Mouse (Mus musculus): ENCODE data around the gene Slc9a9. TPM values are rescaled to one million over a fixed set of nuclear protein-coding genes. Genes with fewer than 3 reads are reported as not detected.
A peak's percentile ranks its signal among the peaks of the same experiment; 100 is the strongest.

Gene Slc9a9
- polyA plus RNA-seq, 1 experiment, result 0.69 TPM

- H3K9me3 ChIP-seq, result peaks cover 20% of the 10 kb centered on the region
- H3K4me3 ChIP-seq (replicated peaks), result no peak overlapping the region
- no peaks in the 10 kb centered on the region for H3K36me3 ChIP-seq (replicated peaks; ENCODE audit: low read length)
- H3K4me1 ChIP-seq, result peaks cover 18% of the 10 kb centered on the region
- TF ChIP-seq FLI1 (IDR thresholded peaks at IDR 0.05; ENCODE audit: low read length) (no peak), GATA1 (IDR thresholded peaks at IDR 0.05; ENCODE audit: borderline replicate concordance, low read length) (no peak)
- peaks cover 49% of the 10 kb centered on the region for H3K27me3 ChIP-seq (replicated peaks)
These were observed 323.9 kb downstream of the Slc9a9 start for GRCm38 (mm10) chr9:94993575-94993974.

GRCm38 (mm10) chr9:95020136-95020706 is 350.5 kb downstream of the Slc9a9 start:
- TF ChIP-seq GATA1 (IDR thresholded peaks at IDR 0.05; ENCODE audit: borderline replicate concordance, low read length) (no peak), FLI1 (IDR thresholded peaks at IDR 0.05; ENCODE audit: low read length) (no peak)
- H3K4me1 ChIP-seq, result no peaks in the 10 kb centered on the region

GRCm38 (mm10) chr9:95034140-95034970 is 364.6 kb downstream of the Slc9a9 start:
- H3K27me3 ChIP-seq (replicated peaks), result no peaks in the 10 kb centered on the region
- no peak overlapping the region for H3K4me3 ChIP-seq (replicated peaks)
- no peaks in the 10 kb centered on the region for H3K36me3 ChIP-seq (replicated peaks; ENCODE audit: low read length)
- no peaks in the 10 kb centered on the region for H3K4me1 ChIP-seq
- peaks cover 6% of the 10 kb centered on the region for H3K9me3 ChIP-seq
- TF ChIP-seq GATA1 (IDR thresholded peaks at IDR 0.05; ENCODE audit: borderline replicate concordance, low read length), result no peak
- no peak for TF ChIP-seq FLI1 (IDR thresholded peaks at IDR 0.05; ENCODE audit: low read length)

More at GRCm38 (mm10) chr9:95020136-95020706, 350.5 kb downstream of the Slc9a9 start:
- no peak overlapping the region for H3K4me3 ChIP-seq (replicated peaks)
- H3K36me3 ChIP-seq (replicated peaks; ENCODE audit: low read length), result peaks cover 5% of the 10 kb centered on the region
- H3K9me3 ChIP-seq, result peaks cover 11% of the 10 kb centered on the region; the same call in 1 of the 2 replicates
- H3K27me3 ChIP-seq (replicated peaks), result peaks cover 6% of the 10 kb centered on the region

DNA sequence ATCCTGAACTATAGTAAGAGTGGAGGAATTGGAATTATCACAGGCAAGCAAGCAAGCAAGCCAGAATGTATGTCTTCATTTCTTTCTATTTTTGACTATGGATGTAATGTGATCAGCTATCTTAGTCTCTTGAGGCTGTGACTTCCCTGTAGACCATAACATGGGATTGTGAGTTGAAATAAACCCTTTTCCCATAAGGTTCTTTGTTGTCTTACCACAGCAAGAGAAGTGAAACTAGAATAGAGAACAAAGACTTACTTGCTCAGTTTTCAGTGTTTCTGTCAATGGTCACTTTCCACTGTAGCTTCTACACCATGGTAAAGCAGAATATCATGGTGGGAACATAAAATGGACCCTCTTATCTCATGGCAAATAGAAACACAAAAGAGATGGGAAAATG is 366.5 kb downstream of the Slc9a9 start:
- no peak overlapping the region for H3K4me3 ChIP-seq (replicated peaks)
- no peaks in the 10 kb centered on the region for H3K27me3 ChIP-seq (replicated peaks)
- peaks cover 6% of the 10 kb centered on the region for H3K9me3 ChIP-seq
- no peaks in the 10 kb centered on the region for H3K36me3 ChIP-seq (replicated peaks; ENCODE audit: low read length)
- TF ChIP-seq FLI1 (IDR thresholded peaks at IDR 0.05; ENCODE audit: low read length) (no peak), GATA1 (IDR thresholded peaks at IDR 0.05; ENCODE audit: borderline replicate concordance, low read length) (no peak)
- no peaks in the 10 kb centered on the region for H3K4me1 ChIP-seq

GRCm38 (mm10) chr9:95042420-95042819 is 372.7 kb downstream of the Slc9a9 start:
- Histone ChIP-seq H3K9me3 (no peaks in the 10 kb centered on the region; the same call in 1 of the 2 replicates), H3K36me3 (replicated peaks; ENCODE audit: low read length) (no peaks in the 10 kb centered on the region), H3K4me3 (replicated peaks) (no peak overlapping the region), H3K27me3 (replicated peaks) (peaks cover 2% of the 10 kb centered on the region), H3K4me1 (no peaks in the 10 kb centered on the region)
- TF ChIP-seq GATA1 (IDR thresholded peaks at IDR 0.05; ENCODE audit: borderline replicate concordance, low read length) (no peak), FLI1 (IDR thresholded peaks at IDR 0.05; ENCODE audit: low read length) (no peak)

DNA sequence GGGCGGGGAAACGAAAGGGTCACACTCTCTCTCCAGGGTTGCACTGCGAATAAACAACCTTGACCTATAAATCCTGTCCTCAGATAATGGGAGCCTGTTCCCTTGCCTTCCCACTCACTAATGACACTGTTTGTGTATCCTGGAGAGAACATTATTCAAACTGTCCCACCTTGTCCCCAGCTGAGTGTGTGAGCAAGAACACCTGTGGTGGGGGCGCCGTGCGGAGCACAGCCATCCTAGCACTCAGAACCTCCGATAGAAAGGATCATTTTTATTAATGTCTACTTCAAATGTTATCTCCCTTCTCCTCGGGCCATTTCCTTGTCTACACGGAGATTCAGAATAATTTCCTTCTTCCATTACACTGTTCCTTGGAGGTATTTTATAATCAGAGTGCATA is 382.5 kb downstream of the Slc9a9 start:
- TF ChIP-seq FLI1 (IDR thresholded peaks at IDR 0.05; ENCODE audit: low read length) (no peak), GATA1 (IDR thresholded peaks at IDR 0.05; ENCODE audit: borderline replicate concordance, low read length) (no peak)
- H3K27me3 ChIP-seq (replicated peaks), result peaks cover 10% of the 10 kb centered on the region
- H3K36me3 ChIP-seq (replicated peaks; ENCODE audit: low read length), result no peaks in the 10 kb centered on the region
- H3K4me3 ChIP-seq (replicated peaks), result no peak overlapping the region
- peaks cover 8% of the 10 kb centered on the region for H3K4me1 ChIP-seq
- H3K9me3 ChIP-seq, result no peaks in the 10 kb centered on the region

DNA sequence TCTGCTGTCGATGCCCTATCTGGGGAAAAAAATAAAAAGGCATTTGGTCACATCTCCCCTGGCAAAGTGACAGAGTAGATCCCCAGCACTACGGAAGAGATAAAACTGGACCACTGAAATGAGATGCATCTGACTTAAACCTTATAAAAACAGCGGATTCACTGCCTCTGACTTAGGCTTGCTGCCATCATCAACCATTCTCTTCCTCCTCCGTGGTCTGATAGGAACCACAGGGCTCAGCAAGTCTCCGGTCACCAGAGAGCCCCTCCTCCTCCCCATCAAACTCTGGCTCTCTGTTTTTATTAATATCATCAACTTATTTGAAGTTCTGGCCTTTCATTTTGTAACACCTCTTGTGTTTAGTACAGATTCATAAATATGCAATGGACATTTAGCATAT is 383.5 kb downstream of the Slc9a9 start:
- peaks cover 8% of the 10 kb centered on the region for H3K4me1 ChIP-seq
- no peaks in the 10 kb centered on the region for H3K36me3 ChIP-seq (replicated peaks; ENCODE audit: low read length)
- H3K4me3 ChIP-seq (replicated peaks), result peak overlapping the region; percentile 42
- H3K9me3 ChIP-seq, result no peaks in the 10 kb centered on the region
- TF ChIP-seq FLI1 (IDR thresholded peaks at IDR 0.05; ENCODE audit: low read length), result no peak
- no peak for TF ChIP-seq GATA1 (IDR thresholded peaks at IDR 0.05; ENCODE audit: borderline replicate concordance, low read length)
- H3K27me3 ChIP-seq (replicated peaks), result peaks cover 10% of the 10 kb centered on the region

DNA sequence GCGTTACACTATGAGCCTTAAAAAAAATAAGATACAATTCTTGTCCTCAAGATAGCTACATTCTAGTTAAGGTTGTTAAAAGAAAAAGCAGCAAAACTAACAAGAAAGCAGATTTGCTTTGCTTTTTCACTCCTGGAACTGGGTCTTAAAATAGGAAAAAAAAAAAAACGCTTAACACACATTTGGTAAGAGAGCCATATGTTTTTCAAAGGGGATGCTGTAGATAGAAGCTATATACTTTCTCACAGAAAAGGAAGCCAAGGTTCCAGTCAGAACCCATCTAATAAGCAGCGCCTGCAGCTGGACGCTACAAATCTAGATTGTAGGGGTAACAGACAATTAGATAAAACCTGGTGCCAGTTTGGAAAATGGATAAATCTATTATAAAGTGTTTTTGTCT is 386.1 kb downstream of the Slc9a9 start:
- Histone ChIP-seq H3K4me1 (peaks cover 8% of the 10 kb centered on the region), H3K27me3 (replicated peaks) (peaks cover 10% of the 10 kb centered on the region), H3K4me3 (replicated peaks) (no peak overlapping the region), H3K9me3 (no peaks in the 10 kb centered on the region), H3K36me3 (replicated peaks; ENCODE audit: low read length) (no peaks in the 10 kb centered on the region)
- TF ChIP-seq FLI1 (IDR thresholded peaks at IDR 0.05; ENCODE audit: low read length) (no peak), GATA1 (IDR thresholded peaks at IDR 0.05; ENCODE audit: borderline replicate concordance, low read length) (no peak)

GRCm38 (mm10) chr9:95060702-95061101 is 391.0 kb downstream of the Slc9a9 start:
- no peak for TF ChIP-seq GATA1 (IDR thresholded peaks at IDR 0.05; ENCODE audit: borderline replicate concordance, low read length)
- no peak for TF ChIP-seq FLI1 (IDR thresholded peaks at IDR 0.05; ENCODE audit: low read length)
- Histone ChIP-seq H3K4me3 (replicated peaks) (no peak overlapping the region), H3K9me3 (peaks cover 7% of the 10 kb centered on the region), H3K36me3 (replicated peaks; ENCODE audit: low read length) (no peaks in the 10 kb centered on the region), H3K27me3 (replicated peaks) (no peaks in the 10 kb centered on the region), H3K4me1 (no peaks in the 10 kb centered on the region)

GRCm38 (mm10) chr9:95067037-95067436 is 397.3 kb downstream of the Slc9a9 start:
- Histone ChIP-seq H3K36me3 (replicated peaks; ENCODE audit: low read length) (peaks cover 2% of the 10 kb centered on the region), H3K27me3 (replicated peaks) (peaks cover 2% of the 10 kb centered on the region), H3K4me3 (replicated peaks) (no peak overlapping the region), H3K4me1 (no peaks in the 10 kb centered on the region), H3K9me3 (peaks cover 21% of the 10 kb centered on the region)
- TF ChIP-seq FLI1 (IDR thresholded peaks at IDR 0.05; ENCODE audit: low read length) (no peak), GATA1 (IDR thresholded peaks at IDR 0.05; ENCODE audit: borderline replicate concordance, low read length) (no peak)

Data from megakaryocyte, embryonic 14.5 days (primary cell).